Mouse (Mus musculus) neutrophil, adult 5-6 weeks (primary cell): ENCODE measurements around the gene Parva. TPM values are rescaled to one million over a fixed set of nuclear protein-coding genes. Genes with fewer than 3 reads are reported as not detected.

Source experiments
- ATAC-seq: fragments of 151-379, 151-347 bp; 2 replicates; pipeline ENCODE4 v1.8.0; 2017; ENCODE audit warnings: mild to moderate bottlenecking, moderate TSS enrichment; ENCODE audit not compliant: insufficient number of reproducible peaks, poor library complexity, low FRiP score, severe bottlenecking; ENCODE audit errors: extremely low read depth
- total RNA-seq: library from RNA; stranded (forward); fragments of 200-1000 nt; gene quantifications from 2 replicates; pipeline ENCODE4 v1.2.3, GENCODE M21; 2017

Parva gene
- total RNA-seq, 1 experiment from 2014 or later = not detected

- ATAC-seq = no peak
These were observed 74.9 kb downstream of the Parva start for GRCm38 (mm10) chr7:112502050-112502809.

GRCm38 (mm10) chr7:112502845-112503244 lies 75.5 kb downstream of the Parva start:
- ATAC-seq = no peak

GRCm38 (mm10) chr7:112503448-112503847 lies 76.1 kb downstream of the Parva start:
- ATAC-seq = no peak

- ATAC-seq = no peak
These were observed 76.6 kb downstream of the Parva start for GRCm38 (mm10) chr7:112503917-112504316.

- ATAC-seq = no peak
These were observed 81.8 kb downstream of the Parva start for GRCm38 (mm10) chr7:112509107-112509506.

GRCm38 (mm10) chr7:112510336-112511048 lies 83.2 kb downstream of the Parva start:
- no peak for ATAC-seq

GRCm38 (mm10) chr7:112511309-112511708 lies 84.0 kb downstream of the Parva start:
- no peak for ATAC-seq

GRCm38 (mm10) chr7:112512257-112512656 lies 85.0 kb downstream of the Parva start:
- no peak for ATAC-seq

GRCm38 (mm10) chr7:112512895-112513294 lies 85.6 kb downstream of the Parva start:
- ATAC-seq = no peak

GRCm38 (mm10) chr7:112514636-112515193 lies 87.4 kb downstream of the Parva start:
- no peak for ATAC-seq

- ATAC-seq = no peak
These were observed 98.2 kb downstream of the Parva start for GRCm38 (mm10) chr7:112525465-112525864.

GRCm38 (mm10) chr7:112526226-112526625 lies 98.9 kb downstream of the Parva start:
- no peak for ATAC-seq

- ATAC-seq = no peak
These were observed 99.9 kb downstream of the Parva start for GRCm38 (mm10) chr7:112527230-112527629.

GRCm38 (mm10) chr7:112528059-112528458 lies 100.8 kb downstream of the Parva start:
- no peak for ATAC-seq

- no peak for ATAC-seq
These were observed 101.5 kb downstream of the Parva start for GRCm38 (mm10) chr7:112528582-112529360.

GRCm38 (mm10) chr7:112530924-112531323 lies 103.6 kb downstream of the Parva start:
- no peak for ATAC-seq

- 0 out of 2 replicates have a peak, but pooled peaks have one; percentile 6 for ATAC-seq
These were observed 106.8 kb downstream of the Parva start for GRCm38 (mm10) chr7:112534148-112534547.

GRCm38 (mm10) chr7:112535408-112535921 lies 108.2 kb downstream of the Parva start:
- no peak for ATAC-seq

GRCm38 (mm10) chr7:112549136-112549535 lies 121.8 kb downstream of the Parva start:
- no peak for ATAC-seq
